Mouse (Mus musculus): ENCODE results near the gene Cyp11a1.

Gene Cyp11a1

GRCm38 (mm10) chr9:58042391-58042790, 36.2 kb downstream of the Cyp11a1 start:
- DNase-seq (ENCODE audit: low read depth, low spot score): no peak

DNA sequence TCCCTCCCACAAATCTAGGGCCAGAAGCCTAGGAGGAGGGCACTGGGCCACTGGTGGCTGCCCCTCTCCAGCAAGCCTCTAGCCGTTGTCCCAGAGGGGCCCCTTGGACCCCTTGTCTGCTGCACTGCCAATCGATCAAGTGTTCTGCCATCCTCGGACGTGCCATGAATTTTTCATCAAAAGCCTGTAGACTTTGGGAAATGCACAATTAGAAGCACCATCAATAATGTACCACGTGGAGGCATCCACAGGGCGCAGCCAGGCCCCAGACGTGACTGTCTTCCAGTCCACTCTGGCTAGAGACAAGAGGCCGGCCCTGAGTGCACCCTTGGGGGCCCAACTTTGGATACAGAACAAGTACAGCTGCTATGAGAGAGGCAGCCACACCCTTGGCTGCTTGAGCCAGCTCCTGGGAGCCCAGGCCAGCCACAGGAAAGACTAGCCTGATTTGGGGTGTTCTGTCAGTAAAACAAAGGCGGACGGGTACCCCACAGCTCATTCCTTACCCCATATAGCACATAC, 37.3 kb downstream of the Cyp11a1 start:
- DNase-seq (ENCODE audit: low read depth, low spot score): no peak

- DNase-seq (ENCODE audit: low read depth, low spot score): no peak
Measured at GRCm38 (mm10) chr9:58044828-58045227, 38.6 kb downstream of the Cyp11a1 start.

DNA sequence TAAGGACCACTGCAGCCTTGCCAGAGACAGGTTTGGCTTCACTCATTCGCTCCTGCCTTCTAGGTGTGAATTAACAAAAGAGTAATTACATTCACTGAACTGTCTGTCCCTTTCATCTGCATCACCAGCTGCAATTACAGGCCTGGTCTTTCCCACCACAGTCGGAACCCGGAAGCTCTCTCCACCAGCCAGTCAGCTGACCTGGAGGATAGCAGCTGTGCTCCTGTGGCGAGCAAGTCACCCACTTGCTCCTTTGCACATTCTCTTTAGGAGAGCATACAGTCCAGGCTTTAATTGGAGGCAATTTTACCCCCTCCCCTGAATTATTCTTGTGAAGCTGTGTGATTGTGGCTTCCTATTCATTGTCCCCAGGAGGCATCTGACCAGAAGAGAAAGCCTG, 39.4 kb downstream of the Cyp11a1 start:
- DNase-seq (ENCODE audit: low read depth, low spot score): no peak

- DNase-seq (ENCODE audit: low read depth, low spot score): no peak
Measured at GRCm38 (mm10) chr9:58047061-58047460, 40.9 kb downstream of the Cyp11a1 start.

DNA sequence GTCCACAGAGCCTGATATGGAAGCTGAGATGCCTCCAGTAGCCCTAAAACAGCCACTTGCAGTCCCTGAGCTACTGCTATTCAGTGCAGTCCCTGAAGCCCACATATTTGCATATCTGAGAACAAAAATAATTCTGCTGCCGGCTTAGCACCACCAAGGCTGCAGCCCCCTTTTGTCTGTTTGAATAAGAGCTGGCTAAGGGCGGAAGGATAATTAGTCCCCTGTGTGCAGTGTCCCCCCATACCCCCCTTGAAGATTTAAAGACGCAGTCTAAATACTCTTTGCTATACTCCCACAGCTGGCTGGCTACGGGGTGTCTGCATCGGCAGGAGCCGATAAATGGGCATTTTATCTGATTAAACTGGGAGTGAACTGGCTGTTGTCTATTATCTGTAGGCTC, 42.4 kb downstream of the Cyp11a1 start:
- no peak for DNase-seq (ENCODE audit: low read depth, low spot score)

DNA sequence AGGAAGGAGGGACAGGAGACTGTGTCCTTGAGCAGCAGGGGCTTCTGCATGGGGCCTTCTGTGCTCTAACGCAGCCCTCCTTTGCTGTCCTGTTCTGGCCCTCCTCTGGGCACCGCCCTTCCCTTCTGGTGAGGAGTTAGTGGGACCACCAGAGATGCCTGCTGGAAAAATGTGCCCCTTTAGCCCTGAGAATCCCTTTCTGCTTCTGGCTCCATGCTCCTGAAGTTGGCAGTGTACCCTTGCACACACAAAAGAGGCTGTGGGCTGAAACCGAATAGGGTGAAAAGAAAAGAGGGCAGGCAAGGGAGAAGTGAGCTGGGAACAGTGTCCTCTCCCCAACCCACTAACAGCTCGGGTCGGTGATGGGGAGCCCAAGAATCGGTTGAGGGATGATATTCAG, 43.0 kb downstream of the Cyp11a1 start:
- DNase-seq (ENCODE audit: low read depth, low spot score): no peak

DNA sequence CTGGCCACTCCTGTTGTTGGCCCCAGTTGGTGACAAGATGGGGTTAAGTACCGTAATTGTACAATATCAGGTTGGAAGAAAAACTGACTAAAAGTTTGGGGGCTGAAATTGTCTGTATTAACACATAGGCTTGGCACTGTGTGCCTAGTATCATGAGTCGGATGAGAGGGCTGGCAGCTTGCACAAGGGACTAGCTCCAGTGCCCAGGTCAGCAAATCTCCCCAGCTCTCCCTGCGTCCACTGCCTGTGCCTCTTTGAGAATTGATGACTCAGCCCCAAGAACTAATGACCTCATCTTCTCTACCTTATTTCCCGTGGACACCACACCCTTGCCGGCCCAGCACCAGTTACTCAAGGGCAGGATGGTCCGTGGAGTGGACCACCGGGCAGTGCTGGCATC, 43.6 kb downstream of the Cyp11a1 start:
- no peak for DNase-seq (ENCODE audit: low read depth, low spot score)

DNA sequence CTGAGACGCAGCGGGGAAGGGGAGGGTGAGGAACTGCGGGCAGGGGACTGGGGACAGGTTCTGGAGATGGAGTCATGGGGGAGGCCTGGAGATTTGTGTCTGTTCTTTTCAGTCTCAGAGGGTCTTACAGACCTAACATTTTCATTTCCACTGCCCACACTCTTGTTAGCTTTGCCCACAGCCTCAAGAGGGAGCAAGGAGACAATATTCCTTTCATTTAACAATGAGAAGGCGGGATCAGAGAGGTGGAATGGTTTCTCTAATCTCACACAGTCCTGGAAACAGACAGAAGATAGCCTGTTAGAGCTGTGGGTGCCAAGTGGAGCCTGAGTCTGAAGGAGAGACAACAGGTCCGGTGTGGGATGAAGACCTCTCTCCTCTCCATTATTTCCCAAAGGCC, 45.7 kb downstream of the Cyp11a1 start:
- DNase-seq (ENCODE audit: low read depth, low spot score): no peak

GRCm38 (mm10) chr9:58053102-58053501, 46.9 kb downstream of the Cyp11a1 start:
- peak; percentile 69 for DNase-seq (ENCODE audit: low read depth, low spot score)

DNA sequence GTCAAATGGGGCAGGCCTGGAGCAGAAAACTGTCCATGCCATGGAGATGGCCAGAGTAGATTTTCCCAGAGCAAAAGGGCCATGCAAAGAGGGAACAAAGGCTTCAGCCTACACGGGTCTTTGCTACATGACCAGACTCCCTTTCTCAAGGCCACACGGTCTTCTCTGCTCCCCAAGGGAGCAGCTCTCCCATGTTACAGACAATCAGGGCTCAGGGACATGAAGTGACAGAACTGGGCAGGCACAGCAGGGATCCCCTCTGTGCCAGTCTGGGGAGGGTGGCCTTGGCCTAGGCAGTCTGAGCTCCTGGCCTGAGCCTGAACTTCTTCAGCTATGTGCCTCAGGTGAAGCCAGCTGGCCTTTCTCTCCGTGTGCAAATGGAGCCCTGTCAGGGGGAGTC, 47.3 kb downstream of the Cyp11a1 start:
- DNase-seq (ENCODE audit: low read depth, low spot score): no peak

DNA sequence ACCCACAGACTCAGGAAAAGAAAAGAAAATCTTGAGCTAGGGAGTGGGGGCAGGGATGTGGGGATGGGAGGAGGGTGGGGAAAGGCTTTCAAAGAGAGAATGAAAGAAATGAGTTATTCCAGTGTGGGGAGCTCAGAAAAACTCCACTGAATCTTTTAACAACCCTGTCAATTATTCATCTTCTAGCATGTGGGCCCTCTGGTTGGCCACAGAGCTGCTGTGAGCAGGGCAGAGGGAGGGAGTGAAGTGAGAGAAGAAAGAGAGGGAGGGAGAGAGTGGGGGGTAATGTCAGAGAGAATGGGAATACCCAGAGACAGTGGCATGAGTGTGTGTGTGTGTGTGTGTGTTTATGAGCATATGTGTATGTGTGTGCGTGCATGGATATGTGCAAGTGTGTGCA, 47.8 kb downstream of the Cyp11a1 start:
- no peak for DNase-seq (ENCODE audit: low read depth, low spot score)

- DNase-seq (ENCODE audit: low read depth, low spot score): no peak
Measured at GRCm38 (mm10) chr9:58055666-58056065, 49.5 kb downstream of the Cyp11a1 start.

DNA sequence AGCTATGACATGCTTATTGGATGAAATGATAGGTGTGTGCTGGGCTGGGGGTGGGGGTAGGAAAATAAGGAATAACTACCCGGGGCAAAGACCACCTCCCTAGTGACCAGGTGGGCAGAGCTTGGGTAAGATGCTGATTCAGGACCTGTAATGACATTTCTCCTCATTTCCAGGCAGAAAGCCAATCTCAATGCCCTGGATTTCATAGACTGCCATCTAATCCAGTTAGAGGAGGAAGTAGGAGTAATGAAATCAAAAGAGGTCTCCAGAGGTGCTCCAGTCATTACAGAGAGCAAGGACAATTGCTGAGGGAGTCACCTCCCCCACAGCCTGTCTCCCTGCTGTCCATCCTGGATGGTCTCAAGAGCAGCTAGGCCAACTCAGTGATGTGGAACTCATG, 53.7 kb downstream of the Cyp11a1 start:
- no peak for DNase-seq (ENCODE audit: low read depth, low spot score)

GRCm38 (mm10) chr9:58060677-58061667, 54.8 kb downstream of the Cyp11a1 start:
- peak; percentile 86 for DNase-seq (ENCODE audit: low read depth, low spot score)

DNA sequence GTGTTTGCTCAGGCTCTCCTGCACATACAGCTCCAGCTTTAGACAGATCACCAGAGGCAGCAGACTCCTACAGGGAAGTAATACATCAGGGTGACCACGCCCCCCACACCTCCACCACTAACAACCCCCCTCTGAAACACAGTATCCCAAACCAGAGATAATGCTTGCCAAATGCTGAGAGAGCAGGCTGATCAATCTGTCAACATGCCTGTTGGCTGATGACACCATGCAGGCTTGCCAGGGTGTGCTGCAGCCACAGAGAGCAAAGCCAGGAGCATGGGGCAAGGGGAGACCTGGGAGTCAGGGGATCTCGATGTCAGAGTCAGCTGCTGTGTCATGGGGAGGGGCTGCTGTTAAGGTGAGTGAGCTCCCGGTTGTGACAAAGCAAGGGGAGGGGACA, 57.3 kb downstream of the Cyp11a1 start, which contains the start of gene Stra6:
TSS of gene Stra6 (plus strand) at position 258 of the 400 bp plus-strand sequence.
- DNase-seq (ENCODE audit: low read depth, low spot score): no peak

DNA sequence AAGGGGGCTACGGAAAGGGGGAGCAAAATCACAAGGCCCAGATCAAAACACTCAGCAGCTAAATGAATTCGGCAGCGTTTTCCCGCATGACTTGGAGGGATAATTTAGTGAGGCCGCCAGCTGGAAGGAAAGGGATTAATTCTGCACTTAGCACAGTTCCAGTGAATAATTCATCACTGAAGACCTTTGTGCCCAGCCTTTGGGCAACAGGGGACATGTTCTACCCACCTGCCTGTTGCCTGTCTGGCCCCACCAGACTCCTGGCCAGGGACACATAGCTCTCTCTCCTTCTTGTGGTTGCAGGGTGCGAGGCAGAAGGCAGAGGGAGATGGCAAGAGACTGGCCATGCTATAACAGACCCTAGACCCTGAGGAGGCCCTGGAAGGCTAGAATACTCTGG, 59.3 kb downstream of the Cyp11a1 start:
- no peak for DNase-seq (ENCODE audit: low read depth, low spot score)

DNA sequence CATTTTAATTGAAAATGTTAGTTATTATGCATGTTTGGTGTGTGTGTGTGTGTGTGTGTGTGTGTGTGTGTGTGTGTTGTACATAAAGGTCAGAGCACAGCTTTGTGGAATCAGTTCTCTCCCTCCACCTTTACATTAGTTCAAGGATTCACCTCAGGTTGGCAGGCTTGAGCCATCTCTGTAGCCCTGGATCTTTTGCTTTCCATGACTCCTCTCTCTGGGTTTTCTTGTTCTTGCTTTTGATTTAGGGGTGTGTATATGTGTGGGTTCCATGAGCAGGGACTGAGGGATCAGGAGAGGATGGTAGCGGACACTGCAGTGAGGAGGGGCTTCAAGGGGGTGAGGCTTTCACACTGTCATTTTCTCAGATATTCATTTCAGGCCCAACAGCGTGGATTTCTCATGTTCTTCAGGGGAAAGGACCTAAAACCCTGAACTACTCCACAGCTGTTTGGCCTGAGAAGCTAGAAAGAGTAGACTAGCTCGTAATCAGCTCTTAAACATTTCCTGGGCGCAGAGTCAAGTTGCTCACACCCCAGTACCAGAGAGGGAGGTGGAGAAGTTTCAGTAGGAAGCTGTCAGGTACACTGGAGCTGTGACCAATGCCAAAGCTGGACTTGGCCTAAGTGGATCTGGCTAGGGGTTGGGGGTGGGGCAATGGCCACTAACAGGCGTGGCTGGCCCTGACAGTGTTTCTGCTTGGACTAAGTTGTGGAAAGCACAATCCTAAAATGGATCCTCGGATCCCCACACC, 59.9 kb downstream of the Cyp11a1 start:
- no peak for DNase-seq (ENCODE audit: low read depth, low spot score)

DNA sequence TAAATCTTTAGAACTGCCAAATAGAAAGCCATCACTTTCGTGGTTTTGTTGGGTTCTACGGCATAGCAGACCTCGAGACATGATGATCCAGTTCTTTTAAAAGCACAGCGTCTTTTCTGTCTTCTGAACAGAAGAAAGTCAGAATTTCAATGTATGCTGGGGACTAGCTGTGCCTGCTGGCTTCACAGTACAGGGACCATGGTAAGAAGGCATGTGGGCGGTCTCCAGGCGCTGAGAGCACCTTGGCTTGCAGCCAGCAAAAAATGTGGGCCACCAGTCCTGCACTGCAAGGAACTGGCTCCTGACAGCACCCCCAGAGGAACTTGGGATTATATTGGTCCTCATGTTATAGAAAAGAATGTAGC, 60.5 kb downstream of the Cyp11a1 start:
- DNase-seq (ENCODE audit: low read depth, low spot score): no peak

DNA sequence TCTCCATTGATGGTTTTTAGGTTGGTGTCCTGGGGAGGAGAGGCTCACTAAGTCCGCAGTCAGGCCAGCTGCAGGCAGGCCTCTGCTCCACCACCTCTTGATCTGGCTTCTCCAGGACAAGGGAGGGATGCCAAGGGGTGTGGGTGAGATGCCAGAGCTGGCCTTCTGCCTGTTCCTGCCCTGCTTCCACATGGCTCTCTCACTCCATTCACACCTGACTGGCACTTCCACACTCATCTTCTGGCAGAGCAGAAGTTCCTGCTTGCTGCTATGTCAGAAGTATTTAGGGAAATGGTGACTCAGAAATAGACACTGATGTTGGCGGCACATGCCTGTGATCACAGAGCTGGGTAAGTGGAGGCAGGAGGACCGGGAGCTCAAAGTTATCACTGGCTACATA, 61.3 kb downstream of the Cyp11a1 start:
- DNase-seq (ENCODE audit: low read depth, low spot score): no peak

GRCm38 (mm10) chr9:58074561-58074960, 68.3 kb downstream of the Cyp11a1 start:
- no peak for DNase-seq (ENCODE audit: low read depth, low spot score)
